Mouse (Mus musculus) liver, embryonic 14.5 days (tissue): ENCODE measurements around the gene Olfr1383.

Experiments
- CTCF ChIP-seq: IDR thresholded peaks from 2 replicates; pipeline ENCODE4 v1.5.1; 2016; ENCODE audit warnings: antibody characterized with exemption, low read depth, control low read depth
- EP300 ChIP-seq: IDR thresholded peaks from 2 replicates; pipeline ENCODE4 v1.6.1; 2016; ENCODE audit warnings: antibody characterized with exemption, low read depth

- TF ChIP-seq EP300 (no peak), CTCF (no peak)
Observed at GRCm38 (mm10) chr11:49518086-49518485, 1.4 kb upstream of the Olfr1383 start.
